ENCODE assay signal across 10 mouse cellular contexts in the genomic region with DNA sequence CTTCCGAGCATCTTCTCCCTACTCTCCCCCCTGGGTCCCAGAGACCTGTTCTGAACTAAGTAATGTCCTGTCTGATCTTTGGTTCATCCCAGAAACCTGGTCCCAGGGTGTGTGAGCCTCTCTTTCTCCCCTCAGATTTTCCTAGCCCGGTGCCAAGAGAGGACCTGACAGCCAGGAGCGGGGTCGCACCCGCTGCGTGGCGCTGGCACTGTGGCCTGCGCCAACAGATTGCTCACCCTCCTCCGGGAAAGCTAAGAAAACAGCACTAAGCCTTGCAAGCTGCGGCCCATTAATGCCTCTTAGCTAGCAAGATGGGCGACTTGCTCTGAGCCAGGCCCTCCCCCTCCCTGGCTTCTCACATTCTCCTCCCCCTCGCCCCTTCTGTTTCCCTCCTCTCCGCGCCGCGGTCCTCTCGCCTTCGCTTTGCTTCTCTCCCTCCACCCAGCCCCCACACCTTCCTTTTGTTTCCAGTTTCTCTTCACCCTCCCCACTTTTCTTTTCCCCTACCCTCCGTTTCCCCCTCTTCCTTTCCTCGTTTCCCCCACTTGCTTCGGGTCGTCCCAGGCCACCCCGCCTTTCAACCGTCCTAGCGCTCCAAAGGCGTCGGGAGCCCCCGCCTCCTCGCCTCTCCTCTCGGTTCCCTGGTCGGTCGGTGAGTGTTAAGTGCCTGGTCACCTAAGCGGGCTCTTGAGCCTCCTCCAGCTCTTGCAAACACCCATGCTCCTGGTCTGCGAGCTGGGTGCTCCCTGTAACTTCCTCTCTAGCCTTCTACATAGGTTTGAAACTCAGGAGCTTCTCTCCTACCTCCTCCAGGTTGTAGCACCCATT. TPM values are rescaled to one million over a fixed set of nuclear protein-coding genes. Genes with fewer than 3 reads are reported as not detected.
DNase-seq lines count a peak whose midpoint lies in the region; ATAC-seq and TF ChIP-seq lines count a peak whose summit lies in the region.
"Had no signal": no experiment of that assay in that cellular context is flagged by ENCODE, and none has a peak within 500 bp of the region (broad histone marks: within the 10 kb centered on the region; RNA-seq: fewer than 3 reads in every experiment).

No protein-coding gene starts in this region.

- TF ChIP-seq EP300 in lung, postnatal 0 days (IDR thresholded peaks at IDR 0.05): no peak

- intact Hi-C loops in heart, postnatal 14 days (cut with DNase I): loop anchor here (5.0 kb wide), 1 partner anchor 445 kb away; no protein-coding TSS in a partner anchor

- no peak for TF ChIP-seq POLR2A in bone marrow macrophage, adult 2 months (IDR thresholded peaks at IDR 0.05; ENCODE audit: borderline replicate concordance, low read depth, low read length)
- no peak for TF ChIP-seq POLR2A in small intestine, adult 2 months (IDR thresholded peaks at IDR 0.05; ENCODE audit: low read depth, low read length)

- no peak for TF ChIP-seq CTCF in bone marrow macrophage, adult 2 months (IDR thresholded peaks at IDR 0.05; ENCODE audit: low read depth, low read length)
- TF ChIP-seq CTCF in lung, postnatal 0 days (IDR thresholded peaks at IDR 0.05): no peak
- TF ChIP-seq CTCF in small intestine, adult 2 months (IDR thresholded peaks at IDR 0.05; ENCODE audit: extremely low read depth, insufficient read length, insufficient replicate concordance, low read depth, low read length): no peak

- peaks cover 16 to 25% of the 10 kb centered on the region in 2 experiments; a peak in 3 of 4 replicates for H3K4me1 ChIP-seq in heart, embryonic 14.5 days (ENCODE audit: control insufficient read depth in 2 of 2, insufficient read depth in 2 of 2, low read length in 2 of 2)
- peaks cover 3% of the 10 kb centered on the region; the same call in 1 of the 2 replicates for H3K4me1 ChIP-seq in bone marrow macrophage, adult 2 months (ENCODE audit: control insufficient read depth, insufficient read depth, low read length)
- H3K4me1 ChIP-seq in forebrain, embryonic 11.5 days (replicated peaks; ENCODE audit: control insufficient read depth, insufficient read depth, low read length): peaks cover 23% of the 10 kb centered on the region
- H3K4me1 ChIP-seq in lung, postnatal 0 days (ENCODE audit: insufficient read depth, low read depth, low read length): peaks cover 13% of the 10 kb centered on the region; the same call in 1 of the 2 replicates
- H3K4me1 ChIP-seq in small intestine, adult 2 months (ENCODE audit: control insufficient read depth, insufficient read depth, insufficient read length, low read length): no peaks in the 10 kb centered on the region

- no peak for DNase-seq in heart, postnatal 14 days
- peak; percentile 83 for DNase-seq in forebrain, embryonic 11.5 days (ENCODE audit: low spot score)
- peak; percentile 68 to 84 for DNase-seq in layer of hippocampus, adult 18-20 months (ENCODE audit: low spot score in 2 of 2)
- DNase-seq in lung, postnatal 0 days (ENCODE audit: low spot score): peak; percentile 62
- DNase-seq in ovary, postnatal 36 days (ENCODE audit: low spot score): no peak

- H3K9me3 ChIP-seq in heart, embryonic 14.5 days (ENCODE audit: control insufficient read depth, low read length): no peaks in the 10 kb centered on the region
- no peaks in the 10 kb centered on the region for H3K9me3 ChIP-seq in forebrain, embryonic 11.5 days (ENCODE audit: control insufficient read depth, low read length)
- no peaks in the 10 kb centered on the region for H3K9me3 ChIP-seq in lung, postnatal 0 days (ENCODE audit: low read length)

- peaks cover 91% of the 10 kb centered on the region for H3K27me3 ChIP-seq in heart, embryonic 14.5 days (ENCODE audit: control insufficient read depth, insufficient read depth, low read length)
- peaks cover 84% of the 10 kb centered on the region for H3K27me3 ChIP-seq in forebrain, embryonic 11.5 days (ENCODE audit: control insufficient read depth, insufficient read depth, low read length)
- H3K27me3 ChIP-seq in lung, postnatal 0 days (replicated peaks; ENCODE audit: insufficient read depth, low read length): peaks cover 85% of the 10 kb centered on the region
- peaks cover 25% of the 10 kb centered on the region for H3K27me3 ChIP-seq in small intestine, adult 2 months (ENCODE audit: control insufficient read depth, insufficient read depth, low read length)

- peak overlapping the region; percentile 74 for H3K4me2 ChIP-seq in heart, embryonic 14.5 days (ENCODE audit: low read length)
- peak overlapping the region; percentile 73 for H3K4me2 ChIP-seq in forebrain, embryonic 11.5 days (ENCODE audit: low read depth, low read length, severe bottlenecking)
- H3K4me2 ChIP-seq in lung, postnatal 0 days (replicated peaks; ENCODE audit: low read depth, low read length): peak overlapping the region; percentile 41

- H3K4me3 ChIP-seq in heart, embryonic 14.5 days (ENCODE audit: control insufficient read depth in 1 of 2, insufficient read depth in 1 of 2, low read depth in 1 of 2, low read length in 2 of 2): peak overlapping the region; percentile 39 to 40
- peak overlapping the region; percentile 43 for H3K4me3 ChIP-seq in bone marrow macrophage, adult 2 months (ENCODE audit: insufficient read depth, low read length)
- H3K4me3 ChIP-seq in forebrain, embryonic 11.5 days (ENCODE audit: low read depth, low read length): peak overlapping the region; percentile 33
- H3K4me3 ChIP-seq in lung, postnatal 0 days (ENCODE audit: low read depth, low read length): peak overlapping the region; percentile 34
- peak overlapping the region; percentile 26 for H3K4me3 ChIP-seq in small intestine, adult 2 months (ENCODE audit: low read depth, low read length)

- peak overlapping the region; percentile 54 for H3K9ac ChIP-seq in heart, embryonic 14.5 days (ENCODE audit: low read length)
- H3K9ac ChIP-seq in forebrain, embryonic 11.5 days (ENCODE audit: low read length): peak overlapping the region; percentile 66
- H3K9ac ChIP-seq in lung, postnatal 0 days (replicated peaks; ENCODE audit: low read depth): no peak overlapping the region

- whole genome bisulfite sequencing in heart, embryonic 14.5 days: under 1% methylated on average over 34 of the region's 34 CpGs
- WGBS in forebrain, embryonic 11.5 days: 1% methylated on average over 34 of the region's 34 CpGs
- WGBS in lung, postnatal 0 days: 1% methylated on average over 34 of the region's 34 CpGs
- WGBS in small intestine, adult 2 months: 39% methylated on average over 34 of the region's 34 CpGs

- no peak for ATAC-seq in heart, embryonic 14.5 days (ENCODE audit: insufficient number of reproducible peaks, insufficient read depth, low FRiP score, low read depth)
- ATAC-seq in forebrain, embryonic 11.5 days (replicated peaks; ENCODE audit: low FRiP score): peak; percentile 53
- ATAC-seq in lung, postnatal 0 days: peak; percentile 55; the same call in 1 of the 2 replicates

- no peaks in the 10 kb centered on the region for H3K36me3 ChIP-seq in heart, embryonic 14.5 days (ENCODE audit: control insufficient read depth, insufficient read depth, low read length)
- no peaks in the 10 kb centered on the region for H3K36me3 ChIP-seq in forebrain, embryonic 11.5 days (ENCODE audit: control insufficient read depth, insufficient read depth, low read length)
- H3K36me3 ChIP-seq in lung, postnatal 0 days (ENCODE audit: insufficient read depth, low read length): no peaks in the 10 kb centered on the region
- no peaks in the 10 kb centered on the region for H3K36me3 ChIP-seq in small intestine, adult 2 months (ENCODE audit: control insufficient read depth, insufficient read depth, low read length)

- H3K27ac ChIP-seq in heart, embryonic 14.5 days (replicated peaks in 1 of 2; ENCODE audit: control insufficient read depth in 1 of 2, insufficient read depth in 1 of 2, low read depth in 2 of 2, low read length in 2 of 2): no peak overlapping the region
- no peak overlapping the region for H3K27ac ChIP-seq in bone marrow macrophage, adult 2 months (ENCODE audit: insufficient read depth, low read depth, low read length)
- peak overlapping the region; percentile 80 for H3K27ac ChIP-seq in forebrain, embryonic 11.5 days (ENCODE audit: low read depth, low read length)
- H3K27ac ChIP-seq in lung, postnatal 0 days (ENCODE audit: low read length): no peak overlapping the region
- no peak overlapping the region for H3K27ac ChIP-seq in small intestine, adult 2 months (ENCODE audit: insufficient read depth, low read depth, low read length)

RNA-seq across cellular contexts. Expression of gene Nrn1, which starts 7.8 kb away (rescaled TPM):
- polyA plus RNA-seq in heart, embryonic 14.5 days (2014; fragmentation: Nextera tagmentation; extraction: Ambion mirVana): 2.1 and 2.5 TPM in 2 replicates
- 1 to 10 TPM; 1.3 to 1.7 TPM for total RNA-seq in heart, postnatal 14 days (2021)
- polyA plus RNA-seq in bone marrow macrophage, adult 2 months (2012; ENCODE audit: insufficient read depth, insufficient read length, missing spikeins): not detected in 2 replicates
- 36.6 and 36.7 TPM in 2 replicates for polyA plus RNA-seq in forebrain, embryonic 11.5 days (2014; fragmentation: Nextera tagmentation; extraction: Ambion mirVana)
- 100 to 1,000 TPM; 275 to 283 TPM for total RNA-seq in layer of hippocampus, adult 18-20 months (2021)
- 0.31 and 0.42 TPM in 2 replicates for polyA plus RNA-seq in lung, postnatal 0 days (2015; fragmentation: Nextera tagmentation; extraction: Ambion mirVana)
- polyA plus RNA-seq in small intestine, adult 2 months (2012; rRNA removed): 0.38 and 1.4 TPM in 2 replicates
- total RNA-seq: hematopoietic stem cell, adult 5-6 weeks; MEL had no signal

Comparison
In these comparisons a context has a peak if more than half of its experiments do, and no peak if none do; other contexts are left out.
1. DNase-seq: peak in forebrain, embryonic 11.5 days (single experiment), layer of hippocampus, adult 18-20 months (2 of 2) and lung, postnatal 0 days (single experiment); none in heart, postnatal 14 days (0 of 2) and ovary, postnatal 36 days (single experiment).
2. RNA of gene Nrn1, which starts 7.8 kb away (polyA plus RNA-seq): 36.6 to 36.7 TPM in forebrain, embryonic 11.5 days; 2.1 to 2.5 TPM in heart, embryonic 14.5 days, 0.38 to 1.4 TPM in small intestine, adult 2 months, 0.31 to 0.42 TPM in lung, postnatal 0 days and not detected in bone marrow macrophage, adult 2 months; every median in the first group is over 10 times any median in the second.
3. Peak in every context shown above with its lines, with median percentiles within 50 percentile points of each other: H3K4me2 ChIP-seq and H3K4me3 ChIP-seq.